Mouse (Mus musculus) cerebellum, adult (tissue): ENCODE measurements around the gene Gm45837.

ENCODE experiments used
- ATAC-seq: cut with Nextera tagmentation; 2 replicates; pipeline ENCODE4 v1.9.2; 2017; ENCODE audit warnings: mild to moderate bottlenecking, moderate library complexity, mixed read lengths; ENCODE audit not compliant: insufficient number of reproducible peaks, low FRiP score, low TSS enrichment

Gene Gm45837

DNA sequence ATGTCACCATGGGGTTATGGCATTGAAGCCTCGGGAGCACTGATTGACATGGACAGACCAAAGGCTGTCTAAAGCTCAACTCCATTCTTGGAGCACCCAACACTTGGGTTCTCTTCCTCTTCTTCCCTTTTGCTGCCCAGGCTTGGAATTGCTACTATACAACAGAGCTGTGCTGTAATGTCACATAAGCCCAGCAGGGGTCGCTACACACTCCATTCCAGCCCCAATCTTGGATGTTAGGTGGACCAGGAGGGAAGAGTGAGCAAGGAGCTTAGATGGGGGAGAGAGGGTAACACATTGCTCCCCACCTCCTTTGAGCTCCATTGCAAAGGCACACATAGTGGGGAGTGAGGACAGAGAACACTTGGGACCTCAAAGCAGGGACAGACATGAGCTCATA lies 17.1 kb downstream of the Gm45837 start:
- no peak for ATAC-seq

DNA sequence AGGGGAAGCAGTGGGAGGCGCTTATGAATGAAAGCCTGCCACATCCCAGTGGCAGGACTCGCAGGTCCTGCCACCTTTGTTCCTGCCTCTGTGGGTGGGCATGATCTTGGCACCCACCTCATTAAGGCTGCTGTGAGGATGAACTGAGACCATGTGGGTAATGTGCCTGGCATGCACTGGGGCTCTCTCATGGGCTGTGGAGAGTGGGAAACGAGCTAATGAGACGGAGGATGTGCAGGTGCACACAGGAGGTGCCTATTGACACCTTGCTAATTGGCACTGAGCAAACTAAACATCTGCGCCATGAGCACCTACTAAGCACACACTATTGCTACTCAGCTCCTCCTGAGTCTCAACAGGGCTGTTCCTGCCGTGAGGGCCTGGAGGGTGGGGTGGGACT lies 24.4 kb downstream of the Gm45837 start:
- no peak for ATAC-seq

DNA sequence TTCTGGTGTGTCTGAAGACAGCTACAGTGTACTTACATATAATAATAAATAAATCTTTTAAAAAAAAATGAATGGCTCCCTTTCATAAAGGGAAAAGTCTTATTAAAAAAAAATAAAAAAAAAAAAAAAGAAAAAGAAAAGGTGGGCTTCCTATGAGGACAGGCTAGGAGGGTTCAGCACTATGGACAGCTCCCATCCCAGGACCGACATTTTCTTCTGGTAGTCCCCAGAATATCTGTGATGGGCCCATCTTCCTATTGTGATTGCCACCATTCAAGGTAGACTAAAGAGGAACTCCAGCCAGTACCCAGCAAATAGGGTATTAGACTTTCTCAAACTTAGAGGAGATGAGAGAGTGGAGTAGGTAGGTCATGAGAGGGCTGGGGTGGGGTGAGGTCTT lies 27.2 kb downstream of the Gm45837 start:
- ATAC-seq, result no peak

DNA sequence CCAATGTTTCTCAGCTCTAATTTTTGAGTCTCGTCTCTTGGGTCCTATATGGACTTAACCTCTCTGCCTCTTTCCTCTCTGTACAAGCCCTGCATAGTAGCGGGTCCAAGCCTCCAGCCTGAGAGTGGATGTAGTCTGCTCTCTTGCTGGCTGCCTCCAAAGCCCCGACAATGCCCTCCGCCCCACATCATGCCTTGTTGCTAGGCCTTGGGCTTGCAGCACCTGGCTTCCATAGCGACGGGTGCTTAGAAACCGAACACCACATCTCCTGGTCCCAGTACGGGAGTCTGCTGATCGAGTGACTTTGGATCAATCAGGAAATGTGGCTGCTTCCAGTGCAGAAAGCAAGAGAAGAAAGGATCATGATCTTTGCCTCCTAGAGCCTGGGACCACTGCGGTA lies 32.4 kb downstream of the Gm45837 start:
- no peak for ATAC-seq

GRCm38 (mm10) chr7:101444211-101444610 lies 33.5 kb downstream of the Gm45837 start:
- ATAC-seq, result no peak

- no peak for ATAC-seq
Observed at GRCm38 (mm10) chr7:101449855-101450254, 39.2 kb downstream of the Gm45837 start.

DNA sequence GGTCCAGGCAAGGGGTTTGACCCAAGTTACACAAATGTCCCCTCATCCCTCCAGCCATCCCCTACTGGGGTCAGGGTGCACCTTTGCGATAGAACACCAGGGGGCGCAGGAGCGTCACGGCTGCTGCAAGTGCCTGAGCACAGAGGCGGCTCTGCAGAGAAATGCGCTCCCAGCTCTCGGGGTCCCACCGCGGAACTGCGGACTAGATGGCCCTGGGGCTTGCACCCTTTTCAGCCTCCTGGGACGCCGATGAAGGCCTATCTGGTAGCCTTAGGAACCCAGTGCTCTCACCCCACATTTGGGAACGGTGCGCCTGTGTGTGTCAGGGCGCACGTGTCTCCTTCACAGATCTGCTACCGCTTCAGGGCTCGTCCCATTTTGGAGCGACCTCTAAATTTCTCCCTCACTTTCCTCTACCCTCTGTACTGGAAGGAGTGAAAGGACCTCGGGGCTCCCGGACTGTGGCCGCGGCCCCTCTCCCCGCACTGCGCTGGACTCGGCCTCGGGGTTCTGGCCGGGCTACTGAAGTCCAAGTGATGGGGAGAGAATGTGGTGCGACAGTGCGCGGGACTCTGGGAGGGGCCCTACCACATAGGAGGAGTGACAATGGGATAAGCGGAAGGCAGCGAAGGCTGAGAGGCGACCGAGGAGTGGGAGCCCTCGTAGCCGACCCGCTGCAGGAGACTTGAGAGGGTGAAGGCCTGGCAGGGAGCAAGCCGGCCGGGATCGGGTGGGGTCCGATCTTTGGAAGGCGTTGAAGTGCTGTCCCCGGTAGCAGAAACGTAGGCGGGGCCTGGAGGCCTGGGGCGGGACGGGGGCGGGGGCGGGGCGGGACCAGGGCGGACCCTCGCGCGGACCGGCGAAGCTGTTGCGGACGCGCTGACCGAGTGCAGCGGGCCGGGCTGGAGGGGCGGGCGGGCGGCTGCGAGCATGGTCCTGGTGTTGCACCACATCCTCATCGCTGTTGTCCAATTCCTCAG lies 40.0 kb downstream of the Gm45837 start:
- ATAC-seq, result peak; percentile 72

- ATAC-seq, result no peak
Observed at GRCm38 (mm10) chr7:101452669-101453068, 42.0 kb downstream of the Gm45837 start.

DNA sequence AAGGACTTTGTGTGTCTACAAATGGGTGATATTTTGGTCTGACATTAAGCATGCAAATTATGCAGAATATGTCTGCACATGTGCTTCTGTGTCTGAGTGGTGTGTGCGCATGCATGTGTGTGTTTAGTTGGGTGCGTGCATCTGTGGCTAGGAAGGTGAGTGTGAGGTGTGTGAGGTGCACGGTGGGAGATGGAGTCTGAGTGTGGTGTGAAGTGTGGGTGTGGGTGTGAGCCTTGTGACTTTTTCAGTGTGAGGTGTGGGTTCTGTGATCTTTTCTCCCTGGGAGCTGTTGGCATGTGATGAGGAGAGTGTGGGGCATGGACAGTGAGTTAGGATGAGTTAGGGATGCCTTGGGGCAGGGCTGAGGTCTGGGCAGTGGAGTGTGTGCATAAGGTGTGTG lies 42.6 kb downstream of the Gm45837 start:
- no peak for ATAC-seq

- no peak for ATAC-seq
Observed at GRCm38 (mm10) chr7:101453725-101454124, 43.0 kb downstream of the Gm45837 start.

DNA sequence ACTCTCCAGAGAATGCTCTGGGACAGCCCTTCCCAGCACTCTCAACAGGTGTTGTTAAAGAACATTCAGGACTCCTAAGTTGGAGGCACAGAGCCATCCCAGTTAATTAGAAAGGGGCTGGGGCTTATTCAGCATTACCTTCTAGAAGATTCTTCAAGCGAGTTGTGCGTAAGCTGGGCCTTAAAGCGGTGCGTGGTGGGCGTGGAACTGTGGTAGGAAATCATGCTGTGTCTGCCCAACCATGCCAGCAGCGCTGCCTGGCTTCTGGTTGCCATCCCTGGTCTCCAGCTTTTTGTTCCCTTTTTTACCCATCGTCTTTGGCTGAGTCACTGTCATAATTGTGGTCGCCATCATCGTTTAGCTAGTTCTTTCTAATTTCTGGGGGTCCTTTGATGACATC lies 43.8 kb downstream of the Gm45837 start:
- no peak for ATAC-seq

DNA sequence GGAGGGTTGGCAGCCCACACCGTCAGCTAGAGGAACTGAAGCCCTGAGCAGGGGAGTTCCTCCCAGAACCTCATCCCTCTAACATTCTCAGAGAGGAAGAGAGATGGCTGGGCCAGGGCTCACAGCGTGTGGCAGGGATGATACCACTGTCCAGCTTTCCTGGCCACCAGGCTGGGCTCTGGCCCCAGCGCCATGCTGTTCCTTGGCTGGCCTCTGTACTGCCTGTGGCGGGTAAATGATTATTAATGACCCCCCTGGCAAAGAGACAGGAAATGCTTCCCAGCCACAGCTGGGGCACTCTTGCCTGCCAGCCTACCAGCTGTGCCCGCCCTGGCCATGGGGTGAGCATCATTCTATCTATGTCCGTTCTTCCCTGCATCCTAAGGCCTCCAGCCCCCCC lies 44.5 kb downstream of the Gm45837 start:
- no peak for ATAC-seq

DNA sequence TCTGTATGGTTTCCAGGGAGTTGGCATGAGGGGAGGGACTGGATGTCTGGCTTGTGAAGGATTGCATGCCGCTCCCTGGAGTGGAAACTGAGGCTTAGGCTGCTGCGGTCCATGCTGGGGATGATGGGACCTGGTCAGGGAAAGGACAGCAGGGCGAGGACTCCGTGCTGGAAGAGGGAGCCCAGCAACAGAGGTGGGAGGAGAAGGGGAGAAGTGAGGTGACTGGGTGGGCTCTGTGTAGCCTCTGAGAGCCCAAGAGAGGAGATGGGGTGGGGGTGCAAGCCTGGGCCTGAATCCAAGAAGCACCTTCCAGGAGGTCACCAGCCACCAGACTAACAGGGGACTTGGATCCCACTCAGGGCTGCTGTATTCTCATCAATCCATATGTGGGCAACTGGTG lies 45.6 kb downstream of the Gm45837 start:
- no peak for ATAC-seq

- no peak for ATAC-seq
Observed at GRCm38 (mm10) chr7:101456789-101457188, 46.1 kb downstream of the Gm45837 start.

DNA sequence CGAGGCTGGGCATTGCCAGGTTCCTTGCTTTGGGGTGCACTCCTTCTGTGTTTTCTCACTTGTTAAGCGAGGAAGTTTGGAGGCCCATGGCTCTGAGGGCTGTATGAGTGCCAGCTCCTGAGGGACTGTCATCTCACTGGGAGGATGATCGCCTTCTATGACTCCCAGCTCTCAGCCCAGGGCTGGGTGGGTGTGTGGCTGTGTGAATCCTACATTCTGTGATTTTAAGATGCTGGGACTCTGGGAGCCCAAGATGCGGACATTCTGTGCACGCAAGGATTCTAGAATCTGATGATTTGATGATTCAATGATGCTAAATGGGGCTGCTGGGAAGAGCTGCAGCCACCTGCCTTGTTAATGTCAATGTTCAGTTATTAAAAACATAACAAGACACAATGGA lies 46.6 kb downstream of the Gm45837 start:
- no peak for ATAC-seq

DNA sequence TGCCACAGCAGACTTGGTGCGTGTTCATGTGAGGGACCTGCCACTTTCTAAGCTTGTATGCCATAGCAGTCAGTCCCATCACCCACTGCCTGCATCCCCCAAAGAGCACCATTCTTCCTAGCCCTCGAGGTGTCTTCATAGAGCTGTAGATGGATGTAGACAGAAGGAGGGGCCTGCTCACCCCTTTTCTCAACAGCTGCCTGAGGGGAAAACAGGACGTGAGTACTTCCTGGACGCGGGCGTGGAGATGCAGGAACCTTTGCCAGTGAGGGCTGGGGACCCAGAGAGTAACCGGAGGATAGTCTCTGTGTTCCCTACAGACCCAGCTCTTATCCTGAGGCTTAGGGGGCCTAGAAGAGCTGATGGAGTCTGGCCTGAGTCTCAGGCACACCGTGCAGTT lies 47.1 kb downstream of the Gm45837 start:
- ATAC-seq, result no peak

DNA sequence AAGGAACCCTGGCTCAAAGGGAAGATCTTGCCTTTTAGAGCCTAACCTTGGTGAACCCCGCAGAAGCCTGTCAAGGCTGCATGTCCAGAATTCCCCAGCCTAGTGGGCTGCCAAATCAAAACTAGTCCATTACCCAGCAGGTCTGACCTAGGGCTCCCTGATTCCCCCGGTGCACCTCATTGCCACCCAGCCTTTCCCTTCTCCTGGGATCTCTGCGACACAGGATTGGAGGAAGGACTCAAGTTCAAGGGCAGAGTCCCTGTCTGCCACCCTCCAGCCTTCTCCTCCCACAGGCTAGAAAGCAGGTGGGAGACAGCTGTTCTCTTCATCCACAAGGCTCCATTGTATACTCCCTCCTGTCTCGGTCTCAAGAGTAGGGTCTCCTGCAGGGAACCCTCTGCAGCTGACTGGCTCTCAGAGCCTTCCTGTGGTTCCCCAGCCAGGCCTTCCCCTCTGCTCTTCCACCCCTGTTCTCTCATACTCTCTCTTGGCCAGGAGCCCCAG lies 47.6 kb downstream of the Gm45837 start:
- no peak for ATAC-seq

- ATAC-seq, result no peak
Observed at GRCm38 (mm10) chr7:101459305-101459813, 48.7 kb downstream of the Gm45837 start.

DNA sequence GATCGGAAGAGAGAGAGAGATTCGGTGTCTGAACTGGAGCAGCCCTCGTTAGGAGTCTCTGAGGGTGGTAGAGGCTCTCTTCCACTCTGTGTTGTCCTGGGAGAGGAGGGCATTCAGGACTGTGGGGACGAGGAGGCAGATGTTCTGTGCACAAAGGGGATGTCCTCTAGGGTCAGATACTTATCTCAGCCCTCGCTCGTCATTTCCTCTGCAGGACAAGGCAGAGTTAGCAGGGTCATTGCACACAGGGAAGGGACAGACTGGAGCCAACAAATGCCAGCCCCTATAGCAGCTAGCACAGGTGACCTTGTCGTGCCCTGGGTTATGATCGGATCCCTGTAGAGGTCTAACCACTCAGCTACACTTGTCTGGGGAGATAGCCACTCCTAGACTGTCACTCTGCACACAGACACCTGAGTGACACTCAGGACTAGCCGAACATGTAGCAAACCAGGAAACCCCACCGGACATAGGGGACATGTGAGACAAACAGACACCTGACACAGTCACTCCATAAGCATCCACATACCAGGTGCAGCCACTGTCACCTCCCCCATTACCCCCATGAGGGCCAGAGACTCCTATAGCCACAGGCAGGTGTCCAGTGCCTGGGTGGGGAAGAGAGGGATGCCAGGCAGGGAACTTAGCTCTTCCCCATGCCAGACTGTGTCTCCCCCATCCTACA lies 49.4 kb downstream of the Gm45837 start:
- ATAC-seq, result no peak

- ATAC-seq, result no peak
Observed at GRCm38 (mm10) chr7:101460608-101460957, 49.9 kb downstream of the Gm45837 start.

- no peak for ATAC-seq
Observed at GRCm38 (mm10) chr7:101461571-101461970, 50.9 kb downstream of the Gm45837 start.
